Mouse (Mus musculus): ENCODE measurements around the gene Usp30. TPM values are rescaled to one million over a fixed set of nuclear protein-coding genes. Genes with fewer than 3 reads are reported as not detected.

The Usp30 gene
- polyA plus RNA-seq, 1 experiment from 2014 or later: 15.3 TPM

Other genes starting within 250 kb of the Usp30 start
- gene Selplg, start 232.8 kb upstream of the Usp30 start, polyA plus RNA-seq (2014; fragmentation: Nextera tagmentation; extraction: Ambion mirVana): 1.6 and 2.4 TPM in 2 replicates
- 172 and 177 TPM in 2 replicates for gene Coro1c, start 156.7 kb upstream of the Usp30 start, polyA plus RNA-seq (2014; fragmentation: Nextera tagmentation; extraction: Ambion mirVana)
- 17.8 and 19.4 TPM in 2 replicates for gene Ssh1, start 71.6 kb upstream of the Usp30 start, polyA plus RNA-seq (2014; fragmentation: Nextera tagmentation; extraction: Ambion mirVana)
- not detected in 2 replicates for gene Dao, start 61.8 kb upstream of the Usp30 start, polyA plus RNA-seq (2014; fragmentation: Nextera tagmentation; extraction: Ambion mirVana)
- gene Svop, start 26.1 kb downstream of the Usp30 start, polyA plus RNA-seq (2014; fragmentation: Nextera tagmentation; extraction: Ambion mirVana): 83.0 and 87.8 TPM in 2 replicates
- gene Alkbh2, start 62.8 kb downstream of the Usp30 start, polyA plus RNA-seq (2014; fragmentation: Nextera tagmentation; extraction: Ambion mirVana): 6.2 and 7.1 TPM in 2 replicates
- gene Ung, start 64.9 kb downstream of the Usp30 start, polyA plus RNA-seq (2014; fragmentation: Nextera tagmentation; extraction: Ambion mirVana): 5.4 and 6.5 TPM in 2 replicates
- 3.6 and 3.7 TPM in 2 replicates for gene Acacb, start 81.1 kb downstream of the Usp30 start, polyA plus RNA-seq (2014; fragmentation: Nextera tagmentation; extraction: Ambion mirVana)
- gene Foxn4, start 208.3 kb downstream of the Usp30 start, polyA plus RNA-seq (2014; fragmentation: Nextera tagmentation; extraction: Ambion mirVana): 0.24 and 0.56 TPM in 2 replicates
- gene Myo1h, start 223.7 kb downstream of the Usp30 start, polyA plus RNA-seq (2014; fragmentation: Nextera tagmentation; extraction: Ambion mirVana): 0.64 TPM in 2 replicates

Data from hindbrain, embryonic 14.5 days (tissue).